Mouse (Mus musculus) liver, adult 2 months (tissue): Measurements from ENCODE around the gene Phlda3.

Experiments used
- CTCF ChIP-seq: fragments of 200-500 bp; IDR thresholded peaks from 2 replicates; pipeline ENCODE4 v1.5.1; 2011; ENCODE audit warnings: low read depth, low read length, control low read depth
- POLR2A ChIP-seq: fragments of 200-500 bp; IDR thresholded peaks from 2 replicates; pipeline ENCODE4 v1.6.1; 2011; ENCODE audit warnings: low read length, control low read depth; ENCODE audit not compliant: insufficient read depth; ENCODE audit errors: extremely low read depth

DNA sequence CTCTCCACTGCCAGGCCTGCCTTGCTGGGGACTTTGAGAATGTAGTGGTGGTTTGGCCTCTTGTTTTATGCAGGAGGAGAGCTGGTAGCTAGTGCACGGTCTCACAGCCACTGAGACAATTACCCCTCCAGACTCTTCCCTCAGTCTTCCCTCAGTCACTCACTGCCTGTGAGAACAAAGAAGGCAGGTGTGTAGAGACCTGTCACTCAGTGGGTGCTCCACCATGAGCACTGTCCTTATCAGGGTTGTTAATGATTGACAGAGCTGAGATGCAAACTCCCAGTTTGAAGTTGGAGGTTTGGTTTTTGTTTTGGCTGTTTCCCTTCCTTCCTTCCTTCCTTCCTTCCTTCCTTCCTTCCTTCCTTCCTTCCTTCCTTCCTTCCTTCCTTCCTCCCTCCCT lies 42.9 kb upstream of the Phlda3 start:
- TF ChIP-seq CTCF = no peak
- TF ChIP-seq POLR2A = no peak
